Mouse (Mus musculus) frontal cortex, postnatal 36 days (tissue): ENCODE results near the gene Carnmt1.
A peak's percentile ranks its signal among the peaks of the same experiment; 100 is the strongest.

Experiments used
- DNase-seq, 2 experiments: peaks; one replicate each; pipeline ENCODE4 v3.0.0; 2022; ENCODE audit warnings: low spot score in 2 of 2

Gene Carnmt1

DNA sequence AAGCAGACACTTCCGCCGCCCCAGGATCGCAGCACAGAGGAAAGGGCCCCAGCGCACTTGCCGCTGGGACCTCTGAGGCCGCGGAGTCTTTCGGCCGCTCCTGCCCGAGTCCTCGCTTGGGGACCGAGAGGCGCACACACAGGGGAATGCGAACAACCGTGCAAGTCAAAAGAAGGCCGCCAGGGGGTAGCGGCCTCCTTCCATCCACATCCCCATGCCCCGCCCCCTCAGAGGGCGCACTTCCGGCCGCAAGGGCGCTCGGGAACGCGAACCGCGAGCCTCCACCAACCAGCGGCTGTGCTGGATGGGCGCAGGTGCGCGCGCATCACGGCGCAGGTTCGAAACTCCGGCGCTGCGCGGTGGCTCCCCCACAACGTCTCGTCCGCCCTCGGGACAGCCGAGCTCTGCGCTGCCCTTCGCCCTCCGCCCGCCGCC, 42.3 kb downstream of the Carnmt1 start, which contains the start of gene D030056L22Rik:
Gene D030056L22Rik (plus strand): TSS at position 328 of the 435 bp plus-strand sequence.
- peak; percentile 98 to 99 for DNase-seq

DNA sequence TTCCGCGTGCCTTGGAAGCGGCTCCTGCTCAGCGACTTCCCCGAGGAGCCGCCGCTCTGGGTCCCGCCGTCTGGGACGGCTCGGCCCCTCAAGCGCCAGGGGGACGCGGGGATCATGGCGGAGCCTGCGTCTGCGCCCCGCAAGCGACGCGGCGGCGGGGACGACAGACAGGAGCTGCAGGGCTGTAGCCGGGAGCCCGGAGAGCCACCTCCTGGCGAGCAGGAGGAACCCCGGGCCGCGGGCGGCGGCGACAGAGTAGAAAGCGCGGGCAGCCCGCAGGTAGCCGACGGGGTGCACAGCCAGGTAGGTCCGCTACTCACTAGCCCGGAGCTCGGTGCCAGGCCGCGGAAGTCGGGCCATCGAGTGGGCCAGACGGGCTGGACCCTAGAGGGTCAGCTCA, 42.8 kb downstream of the Carnmt1 start:
- peak in 1 of 2 experiments; percentile 34 for DNase-seq

DNA sequence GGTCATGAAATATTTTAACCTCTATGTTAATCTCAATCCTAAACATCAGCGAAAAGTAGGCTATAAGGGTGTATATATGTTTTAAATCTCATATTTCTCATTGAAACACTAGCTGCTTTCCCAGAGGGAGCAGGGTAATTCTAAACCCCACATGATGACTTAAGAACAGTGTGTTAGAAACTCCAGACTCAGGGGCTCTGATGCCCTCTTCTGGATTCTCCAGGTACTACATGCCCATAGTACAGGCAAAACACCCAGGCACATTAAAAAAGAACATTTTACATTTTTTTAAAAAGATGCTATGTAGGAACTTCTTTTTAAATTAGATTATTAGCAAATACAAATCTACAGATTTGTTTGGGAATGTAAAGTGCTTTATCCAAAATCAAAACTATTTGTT, 45.8 kb downstream of the Carnmt1 start:
- DNase-seq, result peak; percentile 44 to 87

DNA sequence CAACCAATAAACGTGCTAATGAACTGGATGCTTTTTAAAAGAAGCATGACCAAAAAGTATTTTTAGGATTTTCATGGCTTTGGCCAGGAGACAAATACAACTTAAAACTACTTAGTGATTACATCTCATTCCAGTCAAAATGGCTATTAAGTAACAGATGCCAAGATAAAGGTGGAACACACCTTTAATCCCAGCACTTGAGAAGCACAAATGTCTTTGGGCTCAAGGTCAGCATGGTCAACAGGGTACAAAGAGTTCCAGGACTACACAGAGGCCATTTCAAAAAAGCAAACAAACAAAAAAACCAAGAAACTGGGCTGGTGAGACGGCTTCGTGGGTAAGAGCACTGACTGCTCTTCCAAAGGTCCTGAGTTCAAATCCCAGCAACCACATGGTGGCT, 49.8 kb downstream of the Carnmt1 start:
- DNase-seq, result no peak

DNA sequence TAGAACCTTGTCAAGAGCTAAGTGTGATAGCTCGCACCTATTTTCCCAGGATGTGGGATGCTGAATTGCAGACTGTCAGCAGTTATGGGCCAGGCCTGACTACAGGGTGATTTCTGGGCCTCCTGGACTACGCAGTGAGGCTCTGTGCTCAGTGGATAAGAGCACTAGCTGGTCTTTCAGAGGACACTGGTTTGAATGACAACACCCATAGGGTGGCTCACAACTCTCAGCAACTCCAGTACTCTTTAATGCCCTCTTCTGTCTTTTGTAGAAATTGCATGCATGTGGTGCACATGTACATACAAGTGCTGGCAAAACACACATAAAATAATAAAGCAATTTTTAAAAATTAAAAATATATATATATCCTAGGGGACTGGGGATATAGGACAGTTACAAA, 54.6 kb downstream of the Carnmt1 start:
- no peak for DNase-seq

DNA sequence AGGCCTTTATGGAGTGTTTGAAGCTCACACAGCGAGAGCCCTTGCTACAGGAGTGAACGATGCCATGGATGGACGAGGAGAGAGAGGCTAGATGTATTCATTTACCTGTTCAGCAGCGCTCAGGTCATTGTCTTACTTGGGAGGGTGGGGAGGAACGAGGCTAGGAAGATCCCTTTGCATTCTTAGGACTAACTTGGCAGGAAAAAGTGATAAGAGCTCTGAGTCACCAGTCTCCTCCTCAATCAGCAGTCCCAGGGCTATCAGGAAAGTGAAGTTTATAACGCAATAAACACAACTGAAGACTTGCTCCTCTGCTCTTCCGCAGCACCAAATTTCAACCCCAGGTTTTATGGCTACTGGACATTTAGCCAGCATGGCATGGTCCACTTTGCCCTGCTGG, 59.7 kb downstream of the Carnmt1 start:
- no peak for DNase-seq

DNA sequence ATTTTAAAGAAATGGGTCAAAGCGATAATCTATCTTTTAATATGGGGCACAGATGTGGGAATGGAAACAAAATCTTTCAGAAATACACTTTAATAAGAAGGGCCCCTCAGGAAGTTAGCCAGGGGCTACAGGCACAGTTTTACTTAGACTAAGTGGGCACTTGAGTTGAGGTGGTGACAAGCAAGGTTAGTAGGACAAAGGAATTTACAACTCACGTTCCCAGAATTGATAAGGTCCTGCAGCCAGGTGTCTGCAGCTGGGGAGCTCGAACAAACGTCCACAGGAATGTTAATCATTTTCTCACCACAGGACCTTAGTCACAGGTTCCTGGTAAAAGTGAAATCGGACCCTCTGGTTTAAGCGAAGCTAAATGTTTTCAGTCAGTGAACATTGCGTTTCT, 60.5 kb downstream of the Carnmt1 start:
- DNase-seq, result no peak

DNA sequence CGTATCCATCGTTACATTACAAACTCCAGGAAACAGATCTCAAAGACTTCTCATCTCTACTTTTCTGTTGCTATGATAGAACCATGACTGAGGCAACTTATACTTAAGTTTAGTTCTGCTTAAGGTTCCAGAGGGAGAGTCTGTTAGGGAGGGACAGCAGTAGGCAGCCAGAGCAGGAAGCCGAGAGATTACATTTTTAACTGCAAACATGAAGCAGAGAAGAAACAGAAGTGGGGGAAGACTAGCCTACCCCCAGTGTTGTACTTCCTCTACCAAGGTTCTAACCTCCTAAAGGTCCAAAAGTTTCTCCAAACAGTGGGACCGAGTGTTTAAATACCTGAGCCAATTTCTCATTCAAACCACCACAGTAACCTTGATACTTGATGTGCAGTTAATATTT, 65.3 kb downstream of the Carnmt1 start:
- no peak for DNase-seq

DNA sequence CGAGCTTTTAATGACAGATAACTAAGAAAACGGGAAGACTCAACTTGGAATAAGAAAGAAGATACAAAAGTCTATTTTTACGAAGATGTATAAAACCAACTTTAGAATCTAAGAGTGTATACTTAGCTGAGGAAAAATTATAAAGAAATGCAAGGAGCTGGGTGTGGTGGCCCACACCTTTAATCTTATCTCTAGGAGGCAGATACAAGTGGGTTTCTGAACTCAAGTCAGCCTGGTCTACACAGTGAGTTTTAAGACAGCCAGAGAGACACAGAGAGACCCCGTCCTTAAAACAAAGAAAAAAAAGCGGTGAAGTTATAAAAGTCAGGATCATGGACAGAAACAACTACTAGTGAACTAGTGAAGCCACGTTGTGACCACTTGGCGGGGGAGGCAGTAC, 68.6 kb downstream of the Carnmt1 start:
- no peak for DNase-seq

DNA sequence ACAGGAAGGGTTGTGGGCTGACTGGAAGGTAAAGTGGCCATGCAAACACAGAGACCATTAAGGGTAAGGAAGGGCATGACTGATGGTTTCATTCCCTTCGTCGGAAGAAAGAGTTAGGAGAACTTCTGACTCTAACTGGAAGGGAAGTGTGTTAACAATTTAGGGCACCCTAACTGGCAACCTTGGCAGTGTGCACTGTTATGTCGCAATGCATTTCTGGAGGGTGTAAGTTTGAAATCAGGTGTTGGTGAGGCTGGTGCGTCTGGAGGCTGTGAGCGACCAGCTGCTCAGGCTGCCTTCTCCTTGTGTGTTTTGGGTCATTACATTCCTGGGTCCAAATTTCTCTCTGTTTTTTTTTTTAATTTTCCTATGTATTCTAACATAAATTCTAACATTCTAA, 73.4 kb downstream of the Carnmt1 start:
- DNase-seq, result no peak

DNA sequence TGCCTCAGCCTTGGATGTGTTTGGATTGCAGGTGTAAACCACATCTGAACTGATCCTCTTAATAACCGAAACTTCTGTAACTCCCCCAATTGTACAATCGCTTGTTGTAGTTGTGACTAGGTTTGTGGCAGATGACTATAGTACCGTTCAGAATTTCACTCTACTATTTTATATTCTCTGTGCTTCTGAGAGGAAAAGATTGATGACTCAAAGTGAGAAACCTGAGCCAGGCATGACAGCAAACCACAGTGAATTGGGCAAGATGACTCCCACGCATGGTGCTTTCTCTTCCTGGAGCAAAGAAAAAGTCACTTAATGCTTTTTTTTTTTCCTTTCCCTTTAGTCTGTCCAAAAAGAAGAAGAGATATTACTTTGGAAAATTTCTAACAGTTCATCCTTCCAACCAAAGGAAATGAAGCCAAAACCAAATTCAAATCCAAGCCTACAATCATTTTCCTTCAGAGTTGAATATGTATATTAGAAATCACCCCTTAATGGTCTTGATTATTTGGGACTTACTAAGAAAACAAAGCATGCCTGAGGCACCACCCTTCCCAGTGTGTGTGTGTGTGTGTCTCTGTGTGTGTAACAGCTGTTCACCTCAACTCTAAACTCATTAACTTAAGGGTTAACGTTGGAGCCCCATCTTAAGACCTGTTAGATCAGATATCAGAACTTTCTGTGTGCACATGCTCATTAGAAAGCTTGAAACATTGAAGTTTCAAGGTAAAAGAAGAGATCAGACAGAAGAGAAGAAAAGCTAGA, 76.2 kb downstream of the Carnmt1 start:
- DNase-seq, result peak; percentile 6 to 17

DNA sequence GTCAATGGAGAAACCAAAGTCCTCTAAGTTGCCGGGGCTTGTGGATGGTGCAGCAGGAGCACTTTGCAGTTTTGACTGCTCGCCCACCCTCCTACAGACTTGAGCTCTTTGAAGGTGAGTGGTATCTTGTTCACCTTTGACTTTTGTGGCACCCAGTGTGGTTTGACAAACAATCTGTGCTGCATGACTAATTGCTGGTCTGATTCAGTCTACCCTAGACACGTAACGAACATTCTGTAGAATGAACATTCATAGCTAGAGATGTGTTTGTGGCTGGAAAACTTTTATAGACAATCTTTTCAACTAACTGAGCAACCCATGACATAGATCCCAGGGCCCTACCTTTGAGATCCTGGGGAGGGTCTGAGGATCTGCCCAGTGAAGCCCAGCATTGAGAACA, 76.8 kb downstream of the Carnmt1 start:
- no peak for DNase-seq

DNA sequence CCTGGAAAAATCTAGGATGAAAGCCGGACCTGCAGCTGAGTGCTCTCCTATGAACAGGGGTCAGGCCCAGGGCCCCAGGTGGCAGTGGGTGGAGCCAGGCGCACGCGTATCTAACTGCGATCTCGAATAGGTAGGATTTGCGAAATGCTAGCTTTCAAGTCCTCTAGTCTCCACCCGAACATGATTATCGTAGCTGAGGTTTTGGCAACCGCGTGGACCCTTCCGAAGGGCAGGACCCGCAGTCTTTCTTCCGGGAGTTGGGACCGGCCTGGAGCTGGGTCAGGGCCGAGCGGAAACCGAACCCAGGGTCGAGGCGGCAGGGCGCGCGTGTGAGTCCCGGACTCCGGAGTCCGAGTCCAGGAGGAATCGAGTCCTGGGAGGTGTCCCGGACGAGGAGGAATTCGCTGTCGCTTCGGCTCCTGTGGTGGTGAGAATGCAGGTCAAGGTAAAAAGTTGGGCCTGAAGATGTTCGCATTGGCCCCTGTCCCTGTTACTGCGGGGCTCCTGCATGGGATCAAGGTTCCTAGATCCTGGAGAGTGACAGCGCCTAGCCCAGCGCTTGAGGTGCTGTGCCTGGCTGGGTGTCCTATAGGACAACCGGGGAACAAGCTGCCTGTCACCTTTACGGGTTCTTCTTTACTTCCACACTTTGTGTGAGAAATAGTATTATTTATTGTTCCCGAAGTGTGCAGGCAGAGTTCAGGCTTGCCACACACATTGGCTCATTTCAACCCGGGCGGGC, 79.2 kb downstream of the Carnmt1 start, which contains the start of gene Trpm6:
Gene Trpm6 (plus strand): TSS at position 386 of the 742 bp plus-strand sequence.
- no peak for DNase-seq
